Mouse (Mus musculus) E14TG2a.4 (cell line): ENCODE measurements around the gene Rap1b.

Experiments used
- CTCF ChIP-seq: conservative IDR thresholded peaks from 2 replicates; pipeline ENCODE4 v1.5.1; 2014; ENCODE audit warnings: low read length
- NANOG ChIP-seq: IDR thresholded peaks from 2 replicates; pipeline ENCODE4 v1.6.1; 2014; ENCODE audit warnings: borderline replicate concordance, low read length, mixed read lengths

DNA sequence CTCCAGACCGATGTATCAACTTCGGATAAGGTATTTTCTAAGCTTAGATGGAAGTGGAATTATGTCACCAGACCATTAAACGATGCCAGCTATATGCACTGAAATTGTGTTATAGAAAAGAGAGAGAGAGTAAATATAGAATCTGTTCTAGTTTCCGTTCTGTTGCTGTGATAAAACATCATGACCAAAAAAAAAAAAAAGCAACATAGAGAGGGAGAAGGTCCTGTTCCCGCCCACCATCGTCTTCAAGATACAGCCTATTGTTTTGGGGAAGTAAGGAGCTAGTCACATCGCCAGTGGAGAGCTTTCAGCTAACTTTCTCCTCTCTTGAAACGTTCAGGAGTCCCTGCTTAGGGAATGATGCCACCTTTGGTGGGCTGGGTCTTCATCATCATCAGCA, 37.6 kb upstream of the Rap1b start:
- no peak for TF ChIP-seq CTCF
- no peak for TF ChIP-seq NANOG
